Comparison of ENCODE assay signal across 25 mouse cellular contexts in the genomic region with DNA sequence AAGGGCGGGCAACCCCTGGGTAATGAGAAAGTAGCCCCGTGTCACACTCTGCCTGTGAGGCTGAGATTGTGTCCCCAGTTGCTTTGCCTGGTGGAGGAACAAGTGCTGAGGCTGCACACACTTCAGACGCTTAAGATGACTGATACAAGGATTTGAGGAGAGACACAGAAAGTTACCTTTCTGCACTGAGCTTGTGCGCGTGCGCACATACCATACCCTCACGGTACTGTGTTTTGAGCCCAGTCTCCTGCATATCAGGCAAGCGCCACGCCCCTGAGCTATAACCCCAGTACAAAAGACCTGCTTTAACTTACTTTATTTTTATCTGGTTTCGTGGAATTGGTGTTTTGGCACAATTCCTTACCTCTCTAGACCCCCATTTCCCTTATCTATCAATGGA. TPM values are rescaled to one million over a fixed set of nuclear protein-coding genes. Genes with fewer than 3 reads are reported as not detected.
DNase-seq lines count a peak whose midpoint lies in the region; ATAC-seq and TF ChIP-seq lines count a peak whose summit lies in the region.
"Had no signal": no experiment of that assay in that cellular context is flagged by ENCODE, and none has a peak within 500 bp of the region (broad histone marks: within the 10 kb centered on the region; RNA-seq: fewer than 3 reads in every experiment).

No protein-coding gene starts in this region.

- no peak for TF ChIP-seq EP300 in lung, postnatal 0 days (IDR thresholded peaks at IDR 0.05)
- no peak for TF ChIP-seq EP300 in stomach, postnatal 0 days (optimal IDR thresholded peaks at IDR 0.05)

- H3K27me3 ChIP-seq in lung, postnatal 0 days (replicated peaks; ENCODE audit: insufficient read depth, low read length): no peaks in the 10 kb centered on the region
- no peaks in the 10 kb centered on the region for H3K27me3 ChIP-seq in stomach, postnatal 0 days (ENCODE audit: control insufficient read depth, insufficient read depth, low read length)

- H3K4me1 ChIP-seq in lung, postnatal 0 days (ENCODE audit: insufficient read depth, low read depth, low read length): no peaks in the 10 kb centered on the region
- peaks cover 3% of the 10 kb centered on the region for H3K4me1 ChIP-seq in stomach, postnatal 0 days (replicated peaks; ENCODE audit: control insufficient read depth, insufficient read depth)

- ATAC-seq in lung, postnatal 0 days: peak; percentile 27; the same call in 1 of the 2 replicates
- ATAC-seq in stomach, postnatal 0 days (ENCODE audit: low FRiP score, low TSS enrichment): no peak; the same call in 1 of the 2 replicates
- ATAC-seq: forebrain, embryonic 14.5 days; forebrain, postnatal 0 days had no signal

- no peak overlapping the region for H3K9ac ChIP-seq in lung, postnatal 0 days (replicated peaks; ENCODE audit: low read depth)
- H3K9ac ChIP-seq in stomach, postnatal 0 days (ENCODE audit: low read length): no peak overlapping the region
- H3K9ac ChIP-seq: embryonic facial prominence, embryonic 15.5 days; forebrain, postnatal 0 days; heart, embryonic 15.5 days had no signal

- no peak for TF ChIP-seq CTCF in lung, postnatal 0 days (IDR thresholded peaks at IDR 0.05)
- TF ChIP-seq CTCF in stomach, postnatal 0 days (IDR thresholded peaks at IDR 0.05; ENCODE audit: low read depth): no peak

- H3K4me2 ChIP-seq in lung, postnatal 0 days (replicated peaks; ENCODE audit: low read depth, low read length): no peak overlapping the region
- peak overlapping the region; percentile 64; the same call in 1 of the 2 replicates for H3K4me2 ChIP-seq in stomach, postnatal 0 days (replicated peaks; ENCODE audit: low read depth)

- no peak overlapping the region for H3K4me3 ChIP-seq in lung, postnatal 0 days (ENCODE audit: low read depth, low read length)
- H3K4me3 ChIP-seq in stomach, postnatal 0 days (ENCODE audit: low read depth, low read length): no peak overlapping the region
- H3K4me3 ChIP-seq: embryonic facial prominence, embryonic 12.5 days had no signal

- no peaks in the 10 kb centered on the region for H3K36me3 ChIP-seq in lung, postnatal 0 days (ENCODE audit: insufficient read depth, low read length)
- H3K36me3 ChIP-seq in stomach, postnatal 0 days (ENCODE audit: control insufficient read depth, insufficient read depth, low read length): no peaks in the 10 kb centered on the region
- H3K36me3 ChIP-seq: embryonic facial prominence, embryonic 12.5 days; embryonic facial prominence, embryonic 15.5 days; heart, embryonic 12.5 days; heart, embryonic 15.5 days; hindbrain, embryonic 10.5 days had no signal

- WGBS in lung, postnatal 0 days: 68% methylated on average over 10 of the region's 10 CpGs
- 67% methylated on average over 10 of the region's 10 CpGs for WGBS in stomach, postnatal 0 days

- no peaks in the 10 kb centered on the region for H3K9me3 ChIP-seq in lung, postnatal 0 days (ENCODE audit: low read length)
- H3K9me3 ChIP-seq in stomach, postnatal 0 days (ENCODE audit: control insufficient read depth, low read length): no peaks in the 10 kb centered on the region
- H3K9me3 ChIP-seq: embryonic facial prominence, embryonic 12.5 days; embryonic facial prominence, embryonic 15.5 days; heart, embryonic 12.5 days; heart, embryonic 15.5 days; hindbrain, embryonic 10.5 days had no signal

- peak; percentile 16 to 24 for DNase-seq in lung, adult 18-20 months
- no peak for DNase-seq in lung, postnatal 36 days
- DNase-seq in lung, postnatal 0 days (ENCODE audit: low spot score): peak; percentile 39
- DNase-seq in lung, postnatal 4 days: no peak
- DNase-seq in urinary bladder, postnatal 36 days (ENCODE audit: low spot score in 2 of 2): peak; percentile 29 to 47
- DNase-seq in urinary bladder, adult 2 months (ENCODE audit: low spot score): no peak
- DNase-seq in stomach, postnatal 0 days (ENCODE audit: low spot score): peak; percentile 50
- DNase-seq in frontal cortex, postnatal 10 days (ENCODE audit: low spot score in 2 of 2): no peak
- DNase-seq: adrenal gland, adult 2 months; adrenal gland, postnatal 14 days; cerebellum, adult 11 months; cerebellum, adult 2 months; cerebellum, adult 9-11 months; cerebellum, postnatal 25 days; forebrain, postnatal 0 days; gastrocnemius, postnatal 25 days; heart, adult 18-20 months; heart, postnatal 10 days; heart, postnatal 36 days had no signal

- H3K27ac ChIP-seq in lung, postnatal 0 days (ENCODE audit: low read length): no peak overlapping the region
- peak overlapping the region; percentile 61 for H3K27ac ChIP-seq in stomach, postnatal 0 days (replicated peaks)
- H3K27ac ChIP-seq: embryonic facial prominence, embryonic 12.5 days; embryonic facial prominence, embryonic 15.5 days; heart, embryonic 15.5 days had no signal

RNA-seq across cellular contexts. Expression of a gene that starts 1.1 kb away (rescaled TPM):
- 8.7 and 10.4 TPM in 2 replicates for polyA plus RNA-seq in lung, postnatal 0 days (2015; fragmentation: Nextera tagmentation; extraction: Ambion mirVana)
- polyA plus RNA-seq in urinary bladder, adult 2 months (2012; rRNA removed): 84.7 and 95.3 TPM in 2 replicates
- polyA plus RNA-seq in stomach, postnatal 0 days (2015; fragmentation: Nextera tagmentation; extraction: Ambion mirVana): 25.3 and 31.4 TPM in 2 replicates

Comparison
In these comparisons a context has a peak if more than half of its experiments do, and no peak if none do; other contexts are left out.
1. DNase-seq: peak in lung, adult 18-20 months (2 of 2), lung, postnatal 0 days (single experiment), urinary bladder, postnatal 36 days (2 of 2) and stomach, postnatal 0 days (single experiment); none in lung, postnatal 36 days (single experiment), lung, postnatal 4 days (0 of 2), urinary bladder, adult 2 months (single experiment) and frontal cortex, postnatal 10 days (0 of 2).